Mouse (Mus musculus) stomach, embryonic 16.5 days (tissue): ENCODE measurements around the gene Gpatch8. TPM values are rescaled to one million over a fixed set of nuclear protein-coding genes. Genes with fewer than 3 reads are reported as not detected.

Experiments
- ATAC-seq: fragments of 200-750 bp; cut with Nextera tagmentation; 2 replicates; pipeline ENCODE4 v1.8.0; 2017; ENCODE audit warnings: moderate number of reproducible peaks, moderate TSS enrichment; ENCODE audit not compliant: insufficient read depth, low FRiP score
- H3K27ac ChIP-seq: fragments of 300-500 bp; sonication (generic); 2 replicates; pipeline ENCODE4 v1.5.1; 2014; ENCODE audit warnings: low read length
- H3K27me3 ChIP-seq: fragments of 300-500 bp; sonication (generic); 2 replicates; pipeline ENCODE4 v1.6.1; 2014; ENCODE audit warnings: low read length, control low read depth, mixed read lengths; ENCODE audit not compliant: control insufficient read depth, insufficient read depth
- H3K36me3 ChIP-seq: fragments of 300-500 bp; sonication (generic); 2 replicates; pipeline ENCODE4 v1.6.1; 2014; ENCODE audit warnings: low read length; ENCODE audit not compliant: control insufficient read depth, insufficient read depth
- H3K4me1 ChIP-seq: fragments of 300-500 bp; sonication (generic); 2 replicates; pipeline ENCODE4 v1.6.1; 2014; ENCODE audit warnings: low read length, control low read depth, mixed read lengths; ENCODE audit not compliant: control insufficient read depth, insufficient read depth
- H3K4me2 ChIP-seq: fragments of 300-500 bp; sonication (generic); 2 replicates; pipeline ENCODE4 v1.6.1; 2014; ENCODE audit warnings: low read depth, low read length, mixed read lengths
- H3K4me3 ChIP-seq: fragments of 300-500 bp; sonication (generic); replicated peaks from 2 replicates; pipeline ENCODE4 v1.5.1; 2014; ENCODE audit warnings: mild to moderate bottlenecking, low read length
- H3K9ac ChIP-seq: fragments of 300-500 bp; sonication (generic); 2 replicates; pipeline ENCODE4 v1.6.1; 2014; ENCODE audit warnings: low read length
- H3K9me3 ChIP-seq: fragments of 300-500 bp; sonication (generic); replicated peaks from 2 replicates; pipeline ENCODE4 v1.6.1; 2016; ENCODE audit warnings: low read length, control low read depth; ENCODE audit not compliant: control insufficient read depth
- WGBS: fragments of 180-500 bp; shearing (Covaris S2); extraction: QIAGEN DNeasy Blood & Tissue Kit; methylation state at CpG from one replicate; pipeline ENCODE4 v1.1.7; 2014; 5-methylcytosine and 5-hydroxymethylcytosine counted together
- polyA plus RNA-seq: library from polyadenylated mRNA; unstranded; fragments of >200 nt; fragmentation: Nextera tagmentation; extraction: Ambion mirVana; gene quantifications from 2 replicates; pipeline ENCODE4 v1.2.1, GENCODE M21; 2015

Gpatch8 gene
- polyA plus RNA-seq, 1 experiment from 2014 or later: 34.9 TPM

DNA sequence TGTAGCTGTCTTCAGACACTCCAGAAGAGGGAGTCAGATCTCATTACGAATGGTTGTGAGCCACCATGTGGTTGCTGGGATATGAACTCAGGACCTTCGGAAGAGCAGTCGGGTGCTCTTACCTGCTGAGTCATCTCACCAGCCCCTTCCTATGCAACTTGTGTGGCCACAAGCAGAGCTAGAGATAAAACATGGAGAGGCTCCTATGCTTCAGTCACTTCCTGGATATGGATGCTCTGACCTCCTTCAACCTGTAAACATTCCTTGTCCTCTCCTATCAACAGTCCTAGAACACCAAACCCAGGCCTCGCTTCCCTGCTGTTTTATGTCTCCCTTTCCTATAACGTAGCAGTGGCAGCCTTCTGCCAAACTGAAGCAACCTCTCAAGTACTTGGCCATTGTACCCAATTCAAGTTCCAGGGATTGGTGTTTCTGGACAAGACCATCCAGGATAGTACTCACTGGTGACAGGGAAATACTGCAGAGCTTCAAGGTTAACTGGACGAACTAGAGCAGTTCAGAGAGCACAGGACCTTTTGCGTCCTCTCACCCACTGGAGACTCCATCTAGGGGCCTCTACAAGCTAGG, 62.0 kb downstream of the Gpatch8 start:
- WGBS: 83% methylated on average over 7 of the region's 7 CpGs
- H3K9ac ChIP-seq: no peak overlapping the region
- no peaks in the 10 kb centered on the region for H3K9me3 ChIP-seq
- H3K4me2 ChIP-seq: no peak overlapping the region
- no peak overlapping the region for H3K27ac ChIP-seq
- H3K27me3 ChIP-seq: no peaks in the 10 kb centered on the region
- H3K4me3 ChIP-seq: no peak overlapping the region
- no peaks in the 10 kb centered on the region for H3K4me1 ChIP-seq
- no peak for ATAC-seq
- 0 out of 2 replicates have a peak, but pooled peaks cover 3% of the 10 kb centered on the region for H3K36me3 ChIP-seq

DNA sequence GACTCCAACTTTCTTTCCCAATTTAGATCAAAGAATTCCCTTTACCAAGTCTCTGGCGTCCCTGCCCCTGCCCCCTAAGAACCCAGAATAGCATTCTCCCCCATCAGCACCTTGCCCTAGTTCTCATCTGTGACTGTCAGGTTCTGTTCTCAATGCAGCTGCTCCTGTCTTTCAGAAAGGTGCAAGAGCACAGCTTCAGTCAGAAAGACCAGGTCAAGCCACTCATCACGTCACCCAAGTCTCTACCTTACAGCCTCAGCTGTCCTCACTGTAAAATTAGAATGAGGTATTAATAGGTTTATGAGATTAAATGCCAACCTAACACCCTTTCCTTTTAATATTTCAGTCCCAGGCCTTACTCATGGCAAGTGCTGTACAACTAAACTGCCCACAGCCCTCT, 63.0 kb downstream of the Gpatch8 start:
- H3K36me3 ChIP-seq: 0 out of 2 replicates have a peak, but pooled peaks cover under 1% of the 10 kb centered on the region
- no peak overlapping the region for H3K9ac ChIP-seq
- H3K4me1 ChIP-seq: no peaks in the 10 kb centered on the region
- no peaks in the 10 kb centered on the region for H3K27me3 ChIP-seq
- no peaks in the 10 kb centered on the region for H3K9me3 ChIP-seq
- no peak overlapping the region for H3K4me3 ChIP-seq
- WGBS: 93% methylated on average over 2 of the region's 2 CpGs
- no peak for ATAC-seq
- no peak overlapping the region for H3K27ac ChIP-seq
- no peak overlapping the region for H3K4me2 ChIP-seq

DNA sequence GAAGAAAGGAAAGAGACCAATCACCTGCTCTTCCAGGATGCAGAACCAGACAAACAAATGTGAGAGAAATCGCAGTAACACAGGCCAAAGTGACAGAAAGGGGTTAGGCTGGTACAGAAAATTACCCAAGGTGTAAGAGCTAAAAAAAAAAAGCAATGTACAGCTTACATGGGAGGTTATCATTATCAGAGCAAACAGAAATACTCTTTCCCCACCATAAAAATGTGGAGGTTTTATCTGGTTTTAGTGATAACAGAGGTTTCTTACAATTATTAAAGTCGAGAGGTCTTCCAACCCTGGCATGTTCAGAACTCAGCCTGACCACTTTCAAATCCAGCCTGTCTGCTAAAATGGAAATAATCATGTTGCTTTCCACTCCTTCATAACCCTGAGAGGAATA, 68.3 kb downstream of the Gpatch8 start:
- H3K4me2 ChIP-seq: no peak overlapping the region
- no peak overlapping the region for H3K27ac ChIP-seq
- H3K4me3 ChIP-seq: no peak overlapping the region
- H3K9me3 ChIP-seq: no peaks in the 10 kb centered on the region
- 80% methylated on average over 2 of the region's 2 CpGs for WGBS
- H3K9ac ChIP-seq: no peak overlapping the region
- no peaks in the 10 kb centered on the region for H3K4me1 ChIP-seq
- H3K27me3 ChIP-seq: no peaks in the 10 kb centered on the region
- no peak for ATAC-seq
- H3K36me3 ChIP-seq: peaks cover 6% of the 10 kb centered on the region; the same call in 1 of the 2 replicates

DNA sequence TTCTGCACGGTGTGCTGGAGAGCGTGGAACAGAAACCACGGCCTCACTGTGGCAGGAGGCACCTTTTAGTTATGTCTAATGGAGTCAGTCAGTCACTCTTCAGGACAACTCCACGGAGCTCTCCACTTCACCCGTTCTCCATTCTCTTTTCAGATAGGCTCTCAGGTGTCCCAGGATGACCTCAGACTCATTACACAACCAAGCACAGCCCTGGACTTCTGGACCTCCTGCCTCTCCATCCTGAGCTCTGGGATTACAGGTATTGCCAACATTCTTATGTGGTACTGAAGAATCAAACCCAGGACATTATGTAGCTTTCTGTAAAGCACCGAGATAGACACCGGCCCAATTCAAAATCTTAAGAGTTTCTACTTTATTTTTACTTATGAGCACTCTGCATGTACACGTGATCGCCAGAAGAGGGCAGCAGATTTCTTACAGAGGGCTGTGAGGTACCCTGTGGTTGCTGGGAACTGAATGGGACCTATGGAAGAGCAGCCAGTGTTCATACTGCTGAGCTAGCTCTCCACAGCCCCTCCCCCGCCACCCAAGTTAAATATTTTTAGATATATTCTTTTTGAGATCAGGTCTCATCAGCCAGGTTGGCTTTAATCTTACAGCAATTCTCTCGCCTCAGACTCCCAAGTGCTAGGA, 69.3 kb downstream of the Gpatch8 start:
- no peaks in the 10 kb centered on the region for H3K4me1 ChIP-seq
- no peak overlapping the region for H3K4me3 ChIP-seq
- H3K4me2 ChIP-seq: no peak overlapping the region
- no peak overlapping the region for H3K27ac ChIP-seq
- ATAC-seq: no peak
- no peaks in the 10 kb centered on the region for H3K27me3 ChIP-seq
- H3K9me3 ChIP-seq: no peaks in the 10 kb centered on the region
- WGBS: 67% methylated on average over 11 of the region's 11 CpGs
- H3K9ac ChIP-seq: no peak overlapping the region
- peaks cover 6% of the 10 kb centered on the region; the same call in 1 of the 2 replicates for H3K36me3 ChIP-seq

DNA sequence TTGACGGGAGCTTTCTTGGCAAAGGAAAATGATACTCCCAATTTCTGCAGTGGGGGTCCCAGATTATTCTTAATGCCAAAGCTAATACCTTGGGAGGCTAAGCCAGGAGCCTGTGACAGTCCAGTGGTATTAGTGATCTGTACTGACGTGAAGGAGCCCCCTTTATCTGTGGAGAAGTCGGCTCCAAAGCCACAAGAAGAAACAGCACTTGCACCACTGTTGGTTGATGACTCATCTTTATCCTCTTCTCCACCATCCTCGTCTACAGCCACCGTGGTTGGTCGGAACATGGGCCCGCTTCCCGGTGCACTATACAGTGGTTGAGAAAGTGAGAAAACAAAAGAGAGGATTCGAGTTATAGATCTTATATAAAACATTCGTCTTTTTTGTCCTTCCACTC, 74.4 kb downstream of the Gpatch8 start:
- no peaks in the 10 kb centered on the region for H3K9me3 ChIP-seq
- no peaks in the 10 kb centered on the region for H3K27me3 ChIP-seq
- no peak overlapping the region for H3K4me2 ChIP-seq
- no peak overlapping the region for H3K27ac ChIP-seq
- no peaks in the 10 kb centered on the region for H3K4me1 ChIP-seq
- H3K9ac ChIP-seq: no peak overlapping the region
- H3K36me3 ChIP-seq: peaks cover 28% of the 10 kb centered on the region
- no peak overlapping the region for H3K4me3 ChIP-seq
- no peak for ATAC-seq
- WGBS: 93% methylated on average over 10 of the region's 10 CpGs

DNA sequence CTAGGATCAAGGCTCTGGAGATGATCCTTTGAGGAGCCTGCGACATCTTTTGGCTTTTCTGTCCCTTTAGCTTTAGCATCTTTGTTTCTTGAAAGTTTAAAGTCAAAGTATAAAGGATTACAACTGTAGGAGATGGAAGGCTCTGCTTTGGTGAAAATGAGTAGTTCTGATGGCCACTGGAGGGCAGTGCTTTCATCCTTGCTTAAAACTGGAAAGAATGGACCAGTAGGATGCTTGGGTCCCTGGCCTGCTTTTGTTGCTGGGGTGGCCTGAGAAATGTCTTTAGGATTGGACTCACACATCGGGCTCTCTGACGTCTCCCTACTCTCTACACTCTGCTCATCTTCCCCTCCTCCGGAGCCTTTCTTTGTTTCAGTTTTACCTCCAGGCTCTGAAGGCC, 75.3 kb downstream of the Gpatch8 start:
- no peak for ATAC-seq
- WGBS: 92% methylated on average over 4 of the region's 4 CpGs

DNA sequence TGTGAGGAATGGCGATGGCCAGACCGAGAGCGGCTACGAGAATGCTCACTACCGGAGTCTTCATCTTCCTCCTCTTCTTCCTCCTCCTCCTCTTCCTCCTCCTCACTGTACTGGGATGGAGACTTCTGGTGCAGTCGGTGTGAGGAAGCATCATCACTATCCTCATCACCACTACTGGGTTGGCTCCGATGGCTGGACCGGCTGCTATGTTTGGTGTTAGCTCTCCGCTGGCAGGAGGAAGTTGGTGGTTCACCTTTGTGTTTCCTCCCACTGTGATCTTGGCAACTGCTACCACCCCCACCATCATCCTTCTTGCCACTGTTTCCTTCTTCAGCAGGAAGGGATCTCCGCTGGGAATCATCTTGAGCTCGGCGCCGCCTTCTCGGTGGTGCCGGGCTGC, 76.1 kb downstream of the Gpatch8 start:
- Histone ChIP-seq H3K36me3 (peaks cover 28% of the 10 kb centered on the region), H3K27ac (no peak overlapping the region), H3K4me3 (no peak overlapping the region), H3K9ac (no peak overlapping the region), H3K27me3 (no peaks in the 10 kb centered on the region), H3K9me3 (no peaks in the 10 kb centered on the region), H3K4me2 (no peak overlapping the region), H3K4me1 (no peaks in the 10 kb centered on the region)
- WGBS: 97% methylated on average over 15 of the region's 15 CpGs
- no peak for ATAC-seq

More for the DNA sequence above, 75.3 kb downstream of the Gpatch8 start:
- no peaks in the 10 kb centered on the region for H3K4me1 ChIP-seq
- H3K4me2 ChIP-seq: no peak overlapping the region
- H3K9me3 ChIP-seq: no peaks in the 10 kb centered on the region
- peaks cover 28% of the 10 kb centered on the region for H3K36me3 ChIP-seq
- no peak overlapping the region for H3K4me3 ChIP-seq
- no peak overlapping the region for H3K9ac ChIP-seq
- no peak overlapping the region for H3K27ac ChIP-seq
- no peaks in the 10 kb centered on the region for H3K27me3 ChIP-seq

DNA sequence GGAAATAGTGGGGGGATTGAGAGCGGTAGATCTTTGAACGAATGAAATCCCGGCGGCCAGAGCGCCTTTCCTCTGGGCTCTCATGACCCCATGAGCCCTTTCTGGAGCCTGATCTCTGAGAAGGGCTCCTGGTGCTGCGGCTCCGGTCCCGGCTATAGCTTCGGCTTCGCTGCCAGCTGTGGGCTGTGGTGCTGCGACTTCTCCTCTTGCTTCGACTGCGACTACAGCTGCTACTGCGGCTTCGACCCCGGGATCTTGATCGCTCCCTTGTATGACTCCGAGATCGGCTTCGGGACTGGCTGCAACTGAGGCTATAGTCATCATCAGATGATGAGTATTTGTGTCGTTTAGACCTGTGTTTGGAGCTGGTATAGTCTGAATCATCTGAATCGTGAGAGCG, 76.6 kb downstream of the Gpatch8 start:
- Histone ChIP-seq H3K4me2 (no peak overlapping the region), H3K4me3 (no peak overlapping the region), H3K9ac (no peak overlapping the region), H3K9me3 (no peaks in the 10 kb centered on the region), H3K36me3 (peaks cover 24% of the 10 kb centered on the region), H3K27me3 (no peaks in the 10 kb centered on the region), H3K4me1 (no peaks in the 10 kb centered on the region), H3K27ac (no peak overlapping the region)
- ATAC-seq: no peak
- WGBS: 93% methylated on average over 23 of the region's 23 CpGs

DNA sequence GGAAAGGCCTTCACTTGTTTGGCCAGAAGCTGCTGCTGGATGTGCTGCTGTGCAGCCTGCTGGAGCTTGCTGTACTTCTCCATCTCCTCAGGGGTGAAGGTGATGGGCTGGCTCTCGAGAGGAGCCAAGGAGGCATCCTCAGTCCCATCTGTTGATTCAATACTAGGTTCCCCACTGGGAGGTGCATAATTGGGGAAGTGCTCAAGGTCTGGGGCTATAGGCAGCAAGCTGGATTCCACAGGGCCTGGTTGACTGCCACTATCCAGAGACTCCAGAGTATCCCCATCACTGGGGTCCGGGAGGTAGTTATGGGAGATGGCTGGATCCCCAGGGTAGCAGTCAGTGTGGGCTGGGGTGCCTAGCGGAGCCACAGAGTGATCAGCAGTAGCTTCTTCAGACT, 77.5 kb downstream of the Gpatch8 start:
- Histone ChIP-seq H3K27me3 (no peaks in the 10 kb centered on the region), H3K36me3 (peaks cover 22% of the 10 kb centered on the region), H3K4me2 (no peak overlapping the region), H3K4me1 (no peaks in the 10 kb centered on the region), H3K9me3 (no peaks in the 10 kb centered on the region), H3K27ac (no peak overlapping the region), H3K4me3 (no peak overlapping the region), H3K9ac (no peak overlapping the region)
- WGBS: 91% methylated on average over 3 of the region's 3 CpGs
- ATAC-seq: no peak
